Mouse (Mus musculus): Measurements from ENCODE around the gene Epop.
"Not testable (repeated sequence)": the region's sequence is repeated elsewhere in the genome, so short reads cannot be mapped to it uniquely, and the experiment has no call there.

- TF ChIP-seq CTCF (IDR thresholded peaks at IDR 0.05); POLR2A (IDR thresholded peaks at IDR 0.05; ENCODE audit: insufficient read depth, low read depth, low read length); EP300 (IDR thresholded peaks at IDR 0.05; ENCODE audit: insufficient read depth, low read depth, low read length): not testable (repeated sequence)
These were observed 19.0 kb upstream of the Epop start for GRCm38 (mm10) chr11:97648541-97648940.

Measured in heart, adult 2 months (tissue).